Mouse (Mus musculus) megakaryocyte, embryonic 14.5 days (primary cell): Measurements from ENCODE around the gene 6820408C15Rik. TPM values are rescaled to one million over a fixed set of nuclear protein-coding genes. Genes with fewer than 3 reads are reported as not detected.

Source experiments
- H3K27me3 ChIP-seq: replicated peaks from 2 replicates; pipeline ENCODE3; 2012; ENCODE audit warnings: inconsistent platforms
- H3K36me3 ChIP-seq: replicated peaks from 2 replicates; pipeline ENCODE3; 2012; ENCODE audit warnings: low read length, inconsistent platforms, mixed read lengths
- H3K4me1 ChIP-seq: 2 replicates; pipeline ENCODE4 v1.6.1; 2012; ENCODE audit warnings: inconsistent platforms
- H3K4me3 ChIP-seq: replicated peaks from 2 replicates; pipeline ENCODE3; 2012; ENCODE audit warnings: moderate library complexity, mild to moderate bottlenecking, inconsistent platforms
- H3K9me3 ChIP-seq: 2 replicates; pipeline ENCODE4 v1.6.1; 2012; ENCODE audit warnings: inconsistent platforms
- FLI1 ChIP-seq: IDR thresholded peaks from 2 replicates; pipeline ENCODE4 v1.6.1; 2012; ENCODE audit warnings: low read length, inconsistent platforms, mixed read lengths
- GATA1 ChIP-seq: IDR thresholded peaks from 3 replicates; pipeline ENCODE4 v1.6.1; 2012; ENCODE audit warnings: mixed read lengths, low read length, inconsistent platforms, borderline replicate concordance
- polyA plus RNA-seq: library from polyadenylated mRNA; stranded (reverse); fragments of >175 nt; gene quantifications from 2 replicates; pipeline ENCODE4 v1.2.3, GENCODE M21; 2012; ENCODE audit warnings: low replicate concordance; ENCODE audit not compliant: insufficient read depth

Gene 6820408C15Rik
- polyA plus RNA-seq = not detected in 2 replicates

DNA sequence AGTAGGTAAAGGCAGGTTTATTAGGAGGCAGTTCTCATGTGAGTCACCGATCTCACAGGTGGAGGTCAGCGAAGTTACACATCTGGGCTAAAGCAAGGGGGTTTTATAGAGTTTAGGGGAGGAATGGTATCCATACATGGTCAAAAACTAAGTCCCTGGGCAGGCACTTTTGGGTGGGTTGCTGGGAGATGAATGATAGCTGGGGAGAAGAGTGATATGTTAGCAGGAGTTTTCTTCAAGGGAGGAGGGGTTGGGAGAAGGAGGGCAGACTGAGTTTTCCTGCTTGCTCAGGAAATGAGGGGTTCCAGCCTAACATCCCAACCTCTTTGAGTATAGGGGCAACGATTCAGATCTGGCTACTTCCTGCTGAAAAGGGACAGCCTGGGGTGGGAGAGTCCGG, at the start of gene 6820408C15Rik:
TSS of gene 6820408C15Rik (plus strand) at position 301 of the 400 bp plus-strand sequence.
- H3K36me3 ChIP-seq = peaks cover 26% of the 10 kb centered on the region
- H3K4me3 ChIP-seq = peak within 1 kb of the TSS; percentile 94
- TF ChIP-seq FLI1 = no peak
- no peak for TF ChIP-seq GATA1

DNA sequence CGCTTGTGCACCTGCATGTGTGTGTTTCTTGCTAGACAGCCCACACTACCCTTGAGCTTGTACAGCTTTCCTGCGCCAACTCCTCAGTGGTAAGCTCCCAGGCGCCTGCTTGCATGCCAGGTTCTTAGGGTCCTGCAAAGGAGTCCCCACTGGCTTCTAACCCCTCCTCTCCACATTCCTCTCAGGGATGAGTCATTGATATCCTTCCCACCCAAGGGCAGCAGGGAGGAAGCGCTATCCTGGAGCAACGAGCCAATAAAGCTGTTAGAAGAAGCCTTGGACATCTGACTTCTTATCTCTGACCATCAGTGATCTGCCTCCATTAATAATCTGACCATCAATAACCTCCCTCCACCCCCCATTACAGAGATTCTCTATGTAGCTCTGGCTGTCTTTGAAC, 47.5 kb upstream of the 6820408C15Rik start:
- Histone ChIP-seq H3K36me3 (no peaks in the 10 kb centered on the region), H3K4me3 (no peak overlapping the region), H3K4me1 (peaks cover 62% of the 10 kb centered on the region), H3K27me3 (peaks cover 33% of the 10 kb centered on the region), H3K9me3 (no peaks in the 10 kb centered on the region)
- TF ChIP-seq FLI1 = no peak
- no peak for TF ChIP-seq GATA1

More for the DNA sequence above, at the start of gene 6820408C15Rik:
- peaks cover 66% of the 10 kb centered on the region for H3K9me3 ChIP-seq
- H3K27me3 ChIP-seq = peaks cover 23% of the 10 kb centered on the region
- H3K4me1 ChIP-seq = peaks cover 34% of the 10 kb centered on the region

DNA sequence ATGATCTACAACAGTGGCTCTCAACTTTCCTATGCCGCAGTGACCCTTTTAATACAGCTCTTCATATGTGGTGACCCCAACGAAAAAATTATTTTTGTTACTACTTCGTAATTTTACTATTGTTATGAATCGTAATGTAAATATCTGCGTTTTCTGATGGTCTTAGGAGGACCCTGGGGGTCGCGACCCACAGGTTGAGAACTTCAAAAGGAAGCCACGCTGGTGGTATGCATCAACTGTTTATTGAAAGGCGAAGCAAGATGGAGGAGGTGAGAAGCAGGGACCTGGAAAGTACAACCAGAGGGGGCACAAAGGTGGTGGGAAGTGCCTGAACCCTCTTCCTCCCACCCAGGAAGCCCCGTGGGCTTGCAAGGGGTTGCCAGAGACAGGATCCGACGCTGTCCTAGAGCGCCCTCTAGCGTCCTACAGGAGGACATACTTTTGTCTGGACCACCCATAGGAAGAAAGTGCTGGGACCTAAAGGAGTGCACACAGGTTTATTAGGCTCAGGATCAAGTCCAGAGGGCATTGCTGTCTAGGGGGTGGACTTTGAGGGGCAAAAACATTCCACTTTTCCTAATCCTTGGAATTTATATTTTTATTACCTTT, 46.8 kb upstream of the 6820408C15Rik start:
- no peaks in the 10 kb centered on the region for H3K9me3 ChIP-seq
- H3K4me3 ChIP-seq = peak overlapping the region; percentile 71
- H3K4me1 ChIP-seq = peaks cover 63% of the 10 kb centered on the region
- peaks cover 33% of the 10 kb centered on the region for H3K27me3 ChIP-seq
- H3K36me3 ChIP-seq = no peaks in the 10 kb centered on the region
- TF ChIP-seq FLI1 (no peak), GATA1 (no peak)

DNA sequence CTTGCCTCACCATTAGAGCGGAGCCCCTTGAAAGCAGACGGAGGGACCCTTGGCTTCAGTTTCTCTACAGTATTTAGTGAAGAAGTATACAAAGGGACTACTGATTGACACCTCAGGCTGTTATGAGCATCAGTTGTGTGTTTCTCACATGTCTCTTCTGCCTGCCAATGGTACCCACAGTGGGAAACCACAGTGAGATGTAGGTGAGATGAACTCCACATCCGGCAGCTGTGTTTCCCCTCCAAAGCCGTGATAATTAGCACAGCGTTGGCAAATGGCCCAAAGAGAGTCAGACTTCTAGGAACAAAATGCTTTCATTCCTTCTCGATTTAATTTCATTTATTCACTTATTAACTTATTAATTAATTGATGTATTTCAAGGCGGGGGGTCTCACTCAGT, 43.3 kb upstream of the 6820408C15Rik start:
- Histone ChIP-seq H3K36me3 (no peaks in the 10 kb centered on the region), H3K4me1 (peaks cover 61% of the 10 kb centered on the region), H3K4me3 (no peak overlapping the region), H3K9me3 (peaks cover 4% of the 10 kb centered on the region), H3K27me3 (peaks cover 64% of the 10 kb centered on the region)
- TF ChIP-seq GATA1 (no peak), FLI1 (no peak)

DNA sequence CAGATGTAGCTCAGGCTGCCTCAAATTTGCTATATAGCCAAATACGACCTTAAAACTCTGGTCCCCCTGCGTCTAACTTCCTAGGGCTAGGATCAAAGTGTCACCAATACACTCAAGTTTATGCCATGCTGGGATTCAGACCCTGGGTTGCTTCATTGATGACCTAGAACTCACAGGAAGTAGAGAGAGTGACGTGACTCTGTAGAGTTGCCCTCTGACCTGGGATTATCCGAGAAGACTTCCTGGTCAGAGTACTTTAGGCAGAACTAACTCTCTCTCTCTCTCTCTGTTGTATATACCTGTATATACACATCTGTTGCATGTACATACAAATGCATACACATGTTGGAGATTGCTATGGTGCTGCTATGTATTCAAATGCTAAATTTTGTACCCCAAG, 42.7 kb upstream of the 6820408C15Rik start:
- Histone ChIP-seq H3K4me1 (peaks cover 55% of the 10 kb centered on the region), H3K36me3 (no peaks in the 10 kb centered on the region), H3K9me3 (peaks cover 10% of the 10 kb centered on the region), H3K27me3 (peaks cover 66% of the 10 kb centered on the region), H3K4me3 (no peak overlapping the region)
- TF ChIP-seq GATA1 = no peak
- no peak for TF ChIP-seq FLI1

DNA sequence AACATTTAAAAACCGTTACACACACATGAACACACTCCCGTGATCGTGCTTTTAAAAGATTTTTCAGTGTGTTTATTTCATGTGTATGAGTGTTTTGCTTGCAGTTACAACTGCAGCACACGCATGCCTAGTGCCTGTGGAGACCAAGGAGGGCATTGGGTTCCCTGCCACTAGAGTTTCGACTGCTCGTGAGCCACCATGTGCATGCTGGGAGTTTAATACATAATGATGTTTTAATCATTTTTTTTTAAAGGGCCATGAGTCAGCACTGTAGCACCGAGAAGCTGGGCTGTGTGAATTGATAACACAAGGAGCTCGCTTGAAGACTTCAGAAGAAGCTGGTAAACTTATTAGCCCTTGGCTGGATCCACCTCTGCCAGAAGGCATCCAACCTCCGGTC, 41.8 kb upstream of the 6820408C15Rik start:
- H3K27me3 ChIP-seq = peaks cover 71% of the 10 kb centered on the region
- H3K4me1 ChIP-seq = peaks cover 49% of the 10 kb centered on the region
- no peaks in the 10 kb centered on the region for H3K36me3 ChIP-seq
- no peak for TF ChIP-seq GATA1
- no peak for TF ChIP-seq FLI1
- H3K4me3 ChIP-seq = no peak overlapping the region
- H3K9me3 ChIP-seq = peaks cover 18% of the 10 kb centered on the region

DNA sequence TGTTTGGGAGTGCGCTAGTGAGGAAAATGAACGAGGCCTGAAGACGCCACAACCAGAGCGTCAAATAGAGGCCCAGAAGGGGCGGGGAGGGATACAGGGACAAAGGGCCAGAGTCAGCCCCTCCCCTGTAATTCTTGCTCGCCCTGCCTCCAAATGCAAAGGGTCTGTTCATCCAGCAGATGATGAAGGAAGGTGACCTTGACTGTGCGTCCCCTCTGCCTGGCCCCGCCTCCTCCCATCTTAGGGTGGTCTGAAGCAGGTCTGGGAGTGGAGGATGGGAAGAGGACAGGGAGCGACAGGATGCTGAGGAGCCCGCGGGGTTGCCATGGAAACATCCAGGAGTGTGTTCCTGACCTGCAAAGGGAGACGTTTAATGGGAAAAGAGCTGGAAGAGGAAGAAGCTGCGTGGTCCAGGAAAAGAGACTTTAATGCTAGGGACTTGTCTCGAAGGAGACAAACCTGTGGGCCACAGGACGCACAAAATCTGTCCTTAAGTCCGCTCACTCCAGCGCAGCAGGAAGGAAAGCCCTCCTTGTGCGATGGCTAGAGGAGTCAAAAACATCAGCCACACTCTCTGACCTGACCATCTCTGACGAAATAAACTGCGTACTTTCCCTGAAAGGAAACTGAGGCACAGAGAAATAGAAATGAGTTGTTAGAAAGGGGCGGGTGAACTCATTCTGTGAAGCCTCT, 39.6 kb upstream of the 6820408C15Rik start:
- TF ChIP-seq GATA1 = no peak
- no peak for TF ChIP-seq FLI1

DNA sequence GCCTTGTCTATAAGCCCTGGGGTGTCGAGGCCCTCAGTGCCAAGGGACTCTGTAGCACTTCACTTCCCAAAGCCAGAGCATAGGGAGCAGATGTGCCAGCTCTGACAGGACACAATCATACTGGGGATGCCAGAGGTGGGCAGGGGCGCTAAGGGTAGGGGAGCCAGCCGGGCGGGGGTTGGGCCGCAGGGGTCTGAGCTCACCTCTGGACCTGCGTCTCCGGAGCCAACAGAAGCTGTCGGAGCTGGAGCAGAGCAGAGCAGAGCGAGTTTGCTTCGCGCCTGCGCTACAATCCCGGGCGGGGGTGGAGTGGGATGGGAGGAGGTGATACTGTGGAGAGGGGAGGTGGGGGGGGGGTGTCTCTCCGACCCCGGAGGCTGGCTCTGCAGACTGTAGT, 39.0 kb upstream of the 6820408C15Rik start, which contains the start of gene Nrsn2:
TSS of gene Nrsn2 (minus strand) at position 294 of the 397 bp plus-strand sequence.
- TF ChIP-seq GATA1 (no peak), FLI1 (no peak)
- H3K4me1 ChIP-seq = peaks cover 37% of the 10 kb centered on the region
- peaks cover 58% of the 10 kb centered on the region for H3K27me3 ChIP-seq
- H3K4me3 ChIP-seq = peak within 1 kb of the TSS; percentile 62
- H3K9me3 ChIP-seq = peaks cover 26% of the 10 kb centered on the region
- H3K36me3 ChIP-seq = no peaks in the 10 kb centered on the region

More for the DNA sequence above, 39.6 kb upstream of the 6820408C15Rik start:
- peaks cover 23% of the 10 kb centered on the region for H3K9me3 ChIP-seq
- peaks cover 63% of the 10 kb centered on the region for H3K27me3 ChIP-seq
- peak overlapping the region; percentile 62 for H3K4me3 ChIP-seq
- peaks cover 37% of the 10 kb centered on the region for H3K4me1 ChIP-seq
- no peaks in the 10 kb centered on the region for H3K36me3 ChIP-seq

DNA sequence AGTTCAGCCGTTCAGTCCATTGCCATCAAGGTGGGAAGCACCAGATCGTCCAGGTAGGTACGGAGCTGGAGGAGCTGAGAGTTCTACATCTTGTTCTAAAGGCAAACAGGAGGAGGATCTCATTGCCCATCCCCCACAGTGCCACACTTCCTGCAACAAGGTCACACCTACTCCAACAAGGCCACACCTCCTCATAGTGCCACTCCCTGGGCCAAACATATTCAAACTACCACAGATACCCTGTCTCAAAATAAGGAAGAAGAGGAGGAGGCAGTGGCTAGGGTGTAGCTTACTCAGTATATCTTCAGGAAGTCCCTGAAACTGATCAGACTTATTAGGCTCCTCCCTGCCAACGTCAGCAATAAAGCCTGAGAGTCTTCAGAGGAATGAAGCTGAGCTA, 31.2 kb upstream of the 6820408C15Rik start:
- Histone ChIP-seq H3K4me3 (no peak overlapping the region), H3K27me3 (peaks cover 14% of the 10 kb centered on the region), H3K4me1 (no peaks in the 10 kb centered on the region), H3K9me3 (peaks cover 34% of the 10 kb centered on the region), H3K36me3 (no peaks in the 10 kb centered on the region)
- no peak for TF ChIP-seq FLI1
- no peak for TF ChIP-seq GATA1

DNA sequence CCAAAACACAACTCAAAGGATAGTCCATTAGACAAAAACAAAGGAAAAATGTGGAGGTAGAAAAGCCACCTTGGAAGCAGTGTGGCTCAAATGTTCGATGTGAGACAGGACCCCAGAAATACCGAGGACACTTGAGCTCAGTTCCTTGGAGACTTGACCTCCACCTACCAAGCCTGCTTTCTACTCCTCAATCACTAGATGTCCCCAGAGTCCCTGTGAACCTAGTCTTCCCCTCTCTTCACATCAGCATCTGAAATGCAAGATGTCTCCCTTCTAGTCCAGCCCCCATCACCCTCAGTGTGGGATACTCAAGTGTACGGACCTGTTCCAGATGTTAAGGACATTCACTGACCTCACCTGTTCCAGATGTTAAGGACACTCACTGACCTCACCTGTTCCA, 22.6 kb upstream of the 6820408C15Rik start:
- Histone ChIP-seq H3K27me3 (peaks cover 41% of the 10 kb centered on the region), H3K9me3 (no peaks in the 10 kb centered on the region), H3K4me1 (peaks cover 69% of the 10 kb centered on the region), H3K36me3 (no peaks in the 10 kb centered on the region), H3K4me3 (no peak overlapping the region)
- TF ChIP-seq FLI1 = no peak
- no peak for TF ChIP-seq GATA1
